Mouse (Mus musculus): ENCODE data around the gene Ppp2ca. TPM values are rescaled to one million over a fixed set of nuclear protein-coding genes. Genes with fewer than 3 reads are reported as not detected.
A peak's percentile ranks its signal among the peaks of the same experiment; 100 is the strongest.

Ppp2ca gene
- total RNA-seq, 2 experiments from 2014 or later, result 110 to 112 TPM

DNA sequence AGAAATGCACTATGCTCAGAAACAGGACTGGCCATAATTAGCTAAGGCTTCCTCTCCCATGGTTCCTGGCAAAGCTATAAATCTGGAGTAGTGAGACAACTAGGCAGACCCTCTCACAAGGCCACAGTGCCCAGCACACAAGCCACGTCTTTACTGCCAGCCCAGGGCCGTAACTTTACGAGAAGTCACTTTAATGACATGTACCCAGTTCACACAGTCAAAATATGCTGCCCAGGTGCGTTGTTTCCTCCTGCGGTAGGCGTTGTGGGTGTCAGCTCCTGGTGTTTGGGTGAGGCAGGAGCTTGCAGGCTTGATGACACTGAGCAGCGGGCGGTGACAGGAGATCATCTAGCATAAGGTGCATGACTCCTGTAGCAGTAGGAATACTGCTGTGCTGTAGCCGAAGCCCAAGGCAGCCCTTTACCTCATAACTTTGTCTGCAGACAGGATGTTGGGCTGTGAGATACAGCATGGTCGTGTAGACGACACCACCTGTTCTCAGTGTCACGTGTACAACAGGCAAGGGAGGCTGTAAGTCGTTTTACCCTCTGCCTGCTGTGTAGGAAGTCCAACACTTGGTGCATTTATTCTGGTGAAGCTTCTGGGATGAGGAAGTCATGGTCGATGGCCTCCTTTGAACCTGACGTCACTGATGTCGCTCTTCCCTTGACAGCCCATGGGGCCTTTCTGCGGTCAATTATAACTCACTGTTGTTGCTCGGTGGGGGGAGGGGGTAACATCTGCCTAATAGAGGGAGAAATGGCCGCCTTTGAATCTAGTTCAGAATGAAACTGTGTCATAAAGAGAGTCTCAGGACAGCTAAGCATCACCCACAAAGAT, 22.5 kb upstream of the Ppp2ca start:
- H3K4me3 ChIP-seq, result no peak overlapping the region
- no peak for DNase-seq (ENCODE audit: low spot score in 2 of 2)
- no peak for TF ChIP-seq CTCF (conservative IDR thresholded peaks at IDR 0.05)
- no peak overlapping the region for H3K27ac ChIP-seq

DNA sequence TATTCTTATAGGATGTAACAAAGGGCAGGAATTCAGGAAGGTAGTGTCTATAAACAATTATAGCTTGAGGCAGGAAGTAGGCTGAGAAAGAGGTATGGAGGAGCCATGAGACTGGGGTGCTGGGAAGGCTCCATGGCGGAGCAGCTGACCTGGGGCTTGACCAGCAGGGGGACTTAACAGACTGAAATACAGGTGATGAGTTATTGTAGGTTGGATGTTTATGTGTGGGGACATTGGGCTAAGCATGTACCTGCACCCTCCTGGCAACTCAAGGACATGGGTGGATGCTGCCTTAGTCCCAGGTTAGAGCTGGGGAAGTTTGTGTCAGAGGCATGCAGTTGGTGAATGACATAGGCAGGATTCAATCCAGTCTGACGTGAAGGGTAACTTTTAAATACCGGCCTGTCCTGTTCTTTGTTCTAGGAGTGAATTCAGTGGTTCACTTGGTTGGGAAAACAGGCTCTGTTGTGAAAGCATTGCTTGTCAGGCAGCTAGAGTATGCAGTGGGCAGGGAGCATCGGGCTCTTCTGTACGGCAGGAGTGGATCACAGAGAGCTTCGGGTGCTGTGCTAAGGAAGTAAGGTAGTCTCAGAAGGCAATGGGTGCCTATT, 21.6 kb upstream of the Ppp2ca start:
- H3K4me3 ChIP-seq, result no peak overlapping the region
- no peak for DNase-seq (ENCODE audit: low spot score in 2 of 2)
- no peak overlapping the region for H3K27ac ChIP-seq
- peak; percentile 12; the same call in 1 of the 2 replicates for TF ChIP-seq CTCF (conservative IDR thresholded peaks at IDR 0.05)

DNA sequence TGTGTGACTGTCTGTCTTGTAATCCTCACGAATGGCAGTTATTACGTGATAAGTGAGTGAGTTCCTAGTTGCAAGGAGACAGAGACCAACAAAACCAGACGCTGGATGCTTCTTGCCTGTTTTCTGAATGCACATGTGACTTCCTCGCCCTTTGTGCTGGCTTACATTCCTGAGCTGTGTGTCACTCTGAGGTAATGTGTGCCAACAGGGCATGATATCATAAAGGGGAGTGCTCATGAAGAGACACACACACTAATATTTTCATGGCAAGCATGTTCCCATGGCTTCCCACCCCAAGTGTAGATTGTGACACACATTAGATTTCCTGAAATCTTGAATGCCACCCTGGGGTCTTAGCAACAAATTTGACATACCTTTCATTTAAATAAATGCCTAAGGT, 20.5 kb upstream of the Ppp2ca start:
- H3K27ac ChIP-seq, result no peak overlapping the region
- H3K4me3 ChIP-seq, result no peak overlapping the region
- DNase-seq (ENCODE audit: low spot score in 2 of 2), result no peak
- TF ChIP-seq CTCF (conservative IDR thresholded peaks at IDR 0.05), result no peak

DNA sequence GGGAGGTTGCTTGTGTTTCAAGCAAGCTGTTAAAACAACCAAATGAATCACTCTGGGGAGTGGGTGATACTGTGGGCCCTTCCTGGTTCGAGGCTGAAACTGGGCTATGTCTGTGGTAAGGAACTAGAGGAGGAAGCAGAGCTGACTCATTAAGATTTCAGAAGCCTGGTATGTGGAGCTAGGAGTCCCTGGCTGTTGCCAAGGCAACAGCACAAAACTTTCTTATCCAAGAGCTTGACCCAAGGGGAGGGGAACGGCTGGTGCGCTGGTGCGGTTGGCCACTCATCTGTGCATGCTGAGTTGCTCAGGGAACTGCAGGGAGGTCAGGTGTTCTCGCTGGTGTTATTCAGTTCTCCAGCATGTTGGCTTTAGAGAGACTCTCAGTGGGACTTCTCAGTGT, 18.5 kb upstream of the Ppp2ca start:
- DNase-seq (ENCODE audit: low spot score in 2 of 2), result peak in 1 of 2 experiments; percentile 29
- Histone ChIP-seq H3K27ac (no peak overlapping the region), H3K4me3 (no peak overlapping the region)
- TF ChIP-seq CTCF (conservative IDR thresholded peaks at IDR 0.05), result no peak

DNA sequence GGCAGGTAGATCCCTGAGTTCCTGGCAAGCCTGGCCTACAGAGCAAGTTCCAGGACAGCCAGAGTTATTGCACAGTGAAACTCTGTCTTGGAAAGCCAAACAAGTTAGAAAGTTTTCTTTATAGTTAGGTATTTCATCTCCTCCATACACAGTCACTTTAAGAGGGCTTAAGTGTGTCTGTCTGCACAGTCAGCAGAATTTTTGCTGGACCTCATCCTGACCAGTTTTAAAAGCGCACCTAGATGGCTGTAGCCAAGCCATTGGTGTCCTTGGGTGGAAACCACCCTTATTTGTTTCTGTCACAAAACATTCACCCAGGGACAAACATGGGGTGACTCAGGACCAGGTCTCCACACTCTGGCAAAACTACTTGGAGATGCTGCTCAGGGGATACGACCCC, 17.8 kb upstream of the Ppp2ca start:
- TF ChIP-seq CTCF (conservative IDR thresholded peaks at IDR 0.05), result no peak
- no peak for DNase-seq (ENCODE audit: low spot score in 2 of 2)
- Histone ChIP-seq H3K27ac (no peak overlapping the region), H3K4me3 (no peak overlapping the region)

DNA sequence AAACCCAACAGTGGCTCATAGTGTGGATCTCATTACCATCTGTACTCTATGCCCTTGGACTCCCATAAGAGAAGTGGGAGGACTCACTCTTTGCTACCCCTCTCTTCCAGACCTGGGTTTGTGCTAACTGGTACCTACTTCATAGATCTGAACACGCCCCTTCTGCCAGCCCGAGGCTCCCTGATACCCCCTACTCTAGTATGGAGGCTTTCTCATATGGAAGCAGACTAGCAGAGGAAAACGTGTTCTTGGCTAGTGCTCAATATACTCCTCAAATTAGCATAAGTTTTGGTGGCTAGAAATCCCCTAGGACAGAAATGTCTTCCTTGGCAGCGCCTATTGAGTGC, 12.7 kb upstream of the Ppp2ca start:
- no peak for DNase-seq (ENCODE audit: low spot score in 2 of 2)
- peak overlapping the region; percentile 95 for H3K27ac ChIP-seq
- peak overlapping the region; percentile 23 for H3K4me3 ChIP-seq
- TF ChIP-seq CTCF (conservative IDR thresholded peaks at IDR 0.05), result no peak

DNA sequence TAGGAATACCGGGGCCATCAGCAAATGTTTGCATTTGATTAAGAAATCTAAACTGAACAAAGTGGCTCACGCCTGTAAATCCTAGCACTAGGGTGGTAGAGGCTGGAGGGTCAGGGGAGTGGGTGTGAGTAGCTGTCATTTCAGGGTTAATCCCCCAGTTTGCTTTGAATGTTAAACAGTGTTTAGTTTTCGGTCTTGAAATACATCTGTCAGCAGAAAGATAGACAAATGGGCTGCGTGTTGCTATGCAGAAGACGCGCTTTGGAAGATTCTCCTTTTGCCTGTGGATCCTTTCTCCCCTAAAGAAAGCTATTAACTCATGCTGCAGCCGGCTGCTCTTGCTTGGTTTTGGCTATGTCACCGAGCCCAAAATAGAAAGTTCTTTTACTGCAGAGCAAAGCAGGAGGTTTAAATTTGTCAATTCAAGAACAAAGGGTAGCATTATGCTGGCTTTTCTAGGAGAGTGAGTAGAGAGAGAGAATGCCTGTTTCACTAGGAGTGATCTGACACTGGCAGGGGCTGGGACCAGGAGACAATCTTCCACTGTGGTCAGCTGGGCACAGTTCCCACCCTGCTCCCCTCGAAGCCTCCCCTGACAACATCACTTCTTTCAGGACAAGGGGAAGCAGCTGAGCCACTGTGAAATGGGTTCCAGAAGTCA, 12.1 kb upstream of the Ppp2ca start:
- no peak for TF ChIP-seq CTCF (conservative IDR thresholded peaks at IDR 0.05)
- DNase-seq (ENCODE audit: low spot score in 2 of 2), result peak; percentile 53 to 84
- Histone ChIP-seq H3K4me3 (peak overlapping the region; percentile 23), H3K27ac (peak overlapping the region; percentile 95)

DNA sequence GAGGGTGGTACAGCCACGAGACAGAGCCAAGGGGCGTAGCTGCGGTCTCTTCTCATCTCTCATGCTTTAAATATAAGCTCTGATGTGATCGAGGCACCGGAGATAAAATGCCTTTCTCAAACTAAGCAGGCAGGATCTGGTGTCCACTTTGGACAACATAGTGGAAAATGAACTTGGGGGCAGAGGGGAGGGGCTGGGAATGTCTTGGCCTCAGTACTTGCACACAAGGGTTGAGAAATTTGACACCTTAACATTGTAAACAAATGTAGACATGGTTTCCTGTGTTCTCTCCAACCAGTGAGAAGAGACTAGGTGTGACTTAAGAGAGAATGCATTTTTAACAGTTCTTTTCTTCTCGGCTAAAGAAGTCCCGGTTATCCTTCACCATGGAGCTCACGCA, 9.2 kb upstream of the Ppp2ca start:
- no peak for TF ChIP-seq CTCF (conservative IDR thresholded peaks at IDR 0.05)
- no peak overlapping the region for H3K27ac ChIP-seq
- no peak for DNase-seq (ENCODE audit: low spot score in 2 of 2)
- no peak overlapping the region for H3K4me3 ChIP-seq

DNA sequence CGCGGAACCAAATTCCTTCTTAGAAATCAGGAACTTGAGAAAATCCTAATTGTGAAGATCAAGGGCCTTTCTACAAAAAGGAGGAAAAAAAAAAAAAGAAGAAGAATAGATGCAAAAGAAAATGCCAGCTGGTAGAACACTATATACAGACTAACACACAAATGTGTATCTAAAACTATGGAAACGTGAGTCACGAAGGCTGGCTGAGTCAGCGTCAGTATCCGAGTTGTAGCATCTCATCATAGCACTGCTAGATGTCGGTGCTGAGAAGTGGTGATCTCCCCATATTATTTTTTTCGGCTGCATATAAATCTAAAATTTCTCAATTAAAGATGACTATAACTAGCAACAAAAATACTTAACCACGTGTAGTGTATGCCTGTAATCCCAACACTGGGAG, 7.2 kb upstream of the Ppp2ca start:
- no peak overlapping the region for H3K4me3 ChIP-seq
- H3K27ac ChIP-seq, result no peak overlapping the region
- no peak for DNase-seq (ENCODE audit: low spot score in 2 of 2)
- TF ChIP-seq CTCF (conservative IDR thresholded peaks at IDR 0.05), result no peak

DNA sequence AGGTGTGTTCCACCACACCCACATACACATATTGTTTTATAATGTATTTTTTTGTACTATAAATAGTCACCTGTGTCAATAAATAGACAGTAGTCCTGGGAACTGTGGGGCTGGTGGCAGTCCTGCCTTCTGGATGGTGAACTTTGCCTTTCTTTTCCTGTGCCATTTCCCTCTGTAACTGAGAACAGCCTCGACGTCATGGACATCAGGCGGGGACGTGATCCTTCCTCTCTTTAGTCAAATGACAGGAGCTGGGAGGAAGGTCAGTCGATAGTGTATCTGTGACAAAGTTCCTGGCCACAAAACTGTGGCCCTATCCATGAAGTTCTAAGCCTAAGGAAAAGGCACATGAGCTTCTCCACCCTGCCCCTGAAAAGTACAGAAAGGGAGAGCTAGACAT, 3.9 kb upstream of the Ppp2ca start:
- Histone ChIP-seq H3K27ac (no peak overlapping the region), H3K4me3 (no peak overlapping the region)
- TF ChIP-seq CTCF (conservative IDR thresholded peaks at IDR 0.05), result no peak
- no peak for DNase-seq (ENCODE audit: low spot score in 2 of 2)

DNA sequence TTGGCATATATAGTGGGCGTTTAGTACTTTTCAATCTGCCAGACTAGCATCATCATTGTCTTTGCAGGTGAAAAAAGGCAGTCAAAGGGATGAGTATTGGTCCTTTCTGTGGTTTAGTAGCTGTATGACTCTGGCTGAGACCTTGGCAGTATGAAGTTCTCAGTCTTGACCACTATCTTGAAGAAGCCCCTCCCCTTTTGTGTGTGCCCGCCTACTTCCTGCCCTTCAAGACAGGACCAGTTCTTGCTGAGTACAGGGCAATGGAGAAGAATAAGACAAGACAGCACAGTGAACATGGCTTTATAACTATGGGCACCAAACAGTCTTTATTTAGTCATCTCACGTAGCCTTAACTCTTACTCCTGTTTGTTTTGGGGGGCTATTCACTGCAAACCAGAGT, 1.5 kb upstream of the Ppp2ca start:
- no peak overlapping the region for H3K4me3 ChIP-seq
- no peak for DNase-seq (ENCODE audit: low spot score in 2 of 2)
- no peak for TF ChIP-seq CTCF (conservative IDR thresholded peaks at IDR 0.05)
- H3K27ac ChIP-seq, result peak overlapping the region; percentile 98; the same call in 1 of the 2 replicates

DNA sequence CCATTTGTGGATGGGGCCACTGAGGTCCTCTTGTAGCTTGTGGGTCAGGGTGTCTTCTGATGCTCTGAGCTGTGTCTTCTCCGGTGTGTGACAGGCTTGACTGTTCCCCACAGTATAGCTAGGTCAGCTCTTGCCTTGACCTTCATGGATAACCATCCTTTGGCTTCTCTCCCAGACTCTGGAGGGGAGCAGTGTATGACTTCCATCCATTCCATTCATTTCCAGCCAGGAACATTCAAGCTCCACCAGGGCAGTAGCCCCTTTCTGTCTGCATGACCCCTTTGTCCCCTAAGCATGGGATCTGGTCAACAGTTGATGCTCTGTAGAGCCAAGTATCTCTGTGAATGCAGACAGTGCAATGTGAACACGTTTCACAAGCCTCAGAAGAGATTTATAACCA, 885 bp upstream of the Ppp2ca start:
- Histone ChIP-seq H3K4me3 (peak overlapping the region; percentile 53; the same call in 1 of the 2 replicates), H3K27ac (peak overlapping the region; percentile 98)
- TF ChIP-seq CTCF (conservative IDR thresholded peaks at IDR 0.05), result no peak
- DNase-seq (ENCODE audit: low spot score in 2 of 2), result no peak

DNA sequence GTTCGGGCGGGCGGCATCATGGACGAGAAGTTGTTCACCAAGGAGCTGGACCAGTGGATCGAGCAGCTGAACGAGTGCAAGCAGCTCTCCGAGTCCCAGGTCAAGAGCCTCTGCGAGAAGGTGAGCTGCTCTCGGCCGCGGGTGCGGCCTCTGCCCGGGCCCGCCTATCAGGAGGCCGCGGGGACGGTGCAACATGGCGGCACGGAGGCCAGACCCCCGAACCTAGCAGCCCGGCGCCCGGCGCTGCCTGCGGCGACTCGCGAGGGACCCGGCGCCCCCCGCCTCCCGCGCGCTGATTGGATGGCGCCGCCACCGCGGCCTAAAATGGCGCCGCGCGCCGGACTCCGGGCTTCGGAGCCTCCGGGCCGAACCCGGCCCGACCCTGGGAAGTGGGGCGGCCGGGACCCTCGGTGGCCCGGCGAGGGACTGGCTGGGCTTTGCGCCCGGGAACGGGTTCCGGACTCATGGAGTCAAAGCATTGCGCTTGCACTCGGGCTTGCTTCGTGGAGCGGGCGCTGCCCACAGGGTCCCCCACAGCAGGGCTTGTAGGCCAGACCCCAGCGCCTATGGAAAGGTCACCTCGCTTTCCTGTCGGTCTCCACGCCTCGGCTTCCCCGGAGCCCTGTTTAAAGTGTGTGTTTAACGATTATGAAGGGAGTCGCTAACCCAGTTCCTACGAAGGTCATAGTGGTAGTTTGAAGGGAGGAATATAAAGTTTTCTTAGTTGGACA, 715 bp downstream of the Ppp2ca start:
- H3K4me3 ChIP-seq, result peak overlapping the region; percentile 95
- DNase-seq (ENCODE audit: low spot score in 2 of 2), result peak; percentile 21 to 63
- TF ChIP-seq CTCF (conservative IDR thresholded peaks at IDR 0.05), result no peak
- H3K27ac ChIP-seq, result peak overlapping the region; percentile 99

Measured in layer of hippocampus, adult 2 months (tissue).